Mouse (Mus musculus) cerebellum, adult 8-10 months (tissue): ENCODE results near the gene Ankrd42.

Source experiments
- DNase-seq: peaks from one replicate; pipeline ENCODE4 v3.0.0; 2022

Gene Ankrd42

GRCm38 (mm10) chr7:92560986-92561876 lies 75.7 kb downstream of the Ankrd42 start, which contains the start of gene Ccdc90b:
Gene Ccdc90b, plus strand, starts transcription at chr7:92561149.
- DNase-seq = peak; percentile 86

GRCm38 (mm10) chr7:92558744-92559143 lies 78.2 kb downstream of the Ankrd42 start:
- no peak for DNase-seq

DNA sequence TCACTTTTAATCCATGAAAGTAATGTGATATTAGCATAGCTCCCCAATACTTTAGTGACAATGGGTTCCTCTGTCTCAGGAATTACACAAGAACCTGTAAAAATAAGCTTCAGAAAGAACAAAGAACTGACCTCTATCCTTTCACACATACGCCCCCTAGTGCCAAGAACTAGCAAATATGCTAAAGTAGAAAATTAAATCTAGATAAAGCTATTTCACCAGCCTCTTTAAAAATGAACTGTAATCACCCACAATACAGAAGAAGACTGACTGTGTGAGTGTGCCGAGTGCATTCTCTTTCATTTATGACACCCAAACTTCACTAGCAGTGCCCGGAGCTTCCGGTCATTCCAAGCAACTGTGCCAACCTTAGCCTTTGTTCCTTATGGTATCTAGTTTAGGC lies 86.0 kb downstream of the Ankrd42 start:
- peak; percentile 46 for DNase-seq

DNA sequence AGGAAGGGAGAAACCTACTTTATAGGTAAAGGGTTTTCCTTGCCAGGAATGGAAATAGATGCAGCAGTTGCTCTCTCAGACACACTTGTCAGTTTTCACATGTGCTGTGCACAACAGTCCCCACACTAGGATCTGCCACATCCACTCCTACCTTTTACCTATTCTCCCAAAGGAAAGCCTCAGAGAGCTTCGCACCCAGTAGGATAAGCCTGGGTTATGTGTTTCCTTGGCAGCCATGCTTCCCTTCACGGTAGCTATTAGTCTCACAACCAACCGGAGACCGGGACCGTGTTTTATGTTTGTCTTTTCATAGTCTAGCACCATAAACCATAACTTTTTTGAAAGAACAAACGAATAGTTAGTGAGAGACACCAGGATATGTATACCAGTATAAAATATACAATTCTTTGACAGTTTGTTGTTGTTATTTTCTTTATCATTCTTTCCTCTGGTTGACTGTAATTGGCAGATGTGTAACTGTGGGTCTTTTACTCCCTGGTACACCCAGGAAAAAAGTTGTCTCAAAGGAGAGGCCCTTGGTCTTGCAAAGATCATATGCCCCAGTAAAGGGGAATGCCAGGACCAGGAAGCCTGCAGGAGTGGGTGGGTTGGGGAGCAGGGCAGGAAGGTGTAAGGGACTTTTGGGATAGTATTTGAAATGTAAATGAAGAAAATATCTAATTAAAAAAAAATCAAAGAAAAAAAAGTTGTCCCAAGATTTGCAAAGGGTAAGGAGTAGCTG lies 86.5 kb downstream of the Ankrd42 start:
- no peak for DNase-seq

DNA sequence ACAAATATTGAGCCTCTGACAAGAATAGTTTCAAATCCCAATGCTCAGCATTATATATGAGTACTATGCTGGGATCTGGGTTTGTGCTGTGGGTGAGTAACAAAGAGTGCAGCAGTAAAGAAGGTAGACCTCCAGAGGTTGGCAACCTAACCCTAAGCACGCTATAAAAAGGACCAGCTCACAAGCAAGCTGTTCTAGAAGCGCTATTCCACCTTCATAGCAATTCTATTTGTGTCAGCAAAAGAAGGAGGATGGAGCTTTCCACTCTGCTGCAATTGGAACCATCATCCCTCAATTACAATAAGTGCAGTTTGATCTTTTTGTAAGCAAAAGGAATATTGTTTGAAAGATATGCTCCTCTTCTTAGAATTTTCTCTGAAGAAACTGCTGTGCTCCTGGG lies 90.2 kb downstream of the Ankrd42 start:
- no peak for DNase-seq

- DNase-seq = no peak
Measured at GRCm38 (mm10) chr7:92532351-92533036, 104.4 kb downstream of the Ankrd42 start.
